28 mouse cellular contexts compared by ENCODE assay signal in the genomic region with DNA sequence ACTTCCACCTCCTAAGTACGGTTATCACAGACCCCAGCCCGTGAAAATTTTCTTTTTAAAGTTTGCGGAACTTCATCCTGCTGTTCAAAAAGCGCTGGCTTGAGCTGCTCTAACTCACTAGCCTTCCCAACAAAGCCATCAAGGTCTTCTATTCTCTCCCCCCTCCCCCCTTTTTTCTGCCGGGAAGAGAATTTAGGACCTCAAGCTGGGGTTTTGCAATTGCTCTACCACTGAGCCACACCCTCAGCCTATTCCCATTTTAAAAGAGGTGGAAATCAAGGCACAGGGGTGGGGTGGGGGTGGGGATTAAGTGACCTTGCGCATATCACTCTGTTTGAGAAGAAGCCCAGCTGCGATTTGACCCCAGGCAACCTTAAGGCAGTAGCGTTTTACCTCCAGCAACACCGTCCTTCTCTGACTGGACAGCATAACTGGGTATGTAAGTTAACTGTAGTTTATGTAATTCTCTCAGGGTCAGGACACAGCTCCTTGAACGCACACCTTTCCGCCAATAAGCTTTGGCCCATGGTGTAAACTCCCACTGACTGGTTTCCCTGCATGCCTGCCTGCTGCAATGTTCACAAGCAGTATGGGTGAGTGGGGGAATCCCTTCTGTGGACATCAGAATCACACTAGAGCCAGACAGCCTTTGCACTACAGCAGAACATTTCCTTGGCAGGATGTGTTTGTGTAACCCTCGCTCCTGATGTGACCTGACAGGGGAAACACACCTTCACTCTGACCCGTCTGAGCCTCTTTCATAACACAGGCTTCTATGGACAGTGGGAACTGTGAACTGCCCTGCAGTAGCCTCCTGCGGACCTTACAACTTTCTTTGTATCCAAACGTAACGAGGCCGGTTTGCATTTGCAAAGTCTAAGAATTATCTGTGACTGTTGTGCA. TPM values are rescaled to one million over a fixed set of nuclear protein-coding genes. Genes with fewer than 3 reads are reported as not detected.
DNase-seq lines count a peak whose midpoint lies in the region; ATAC-seq and TF ChIP-seq lines count a peak whose summit lies in the region.
"Had no signal": no experiment of that assay in that cellular context is flagged by ENCODE, and none has a peak within 500 bp of the region (broad histone marks: within the 10 kb centered on the region; RNA-seq: fewer than 3 reads in every experiment).

No protein-coding gene starts in this region.

- H3K9me3 ChIP-seq in forebrain, embryonic 11.5 days (ENCODE audit: control insufficient read depth, low read length) = no peaks in the 10 kb centered on the region
- no peaks in the 10 kb centered on the region for H3K9me3 ChIP-seq in forebrain, postnatal 0 days (ENCODE audit: low read length)
- H3K9me3 ChIP-seq in liver, embryonic 11.5 days (ENCODE audit: control insufficient read depth, low read length) = no peaks in the 10 kb centered on the region
- H3K9me3 ChIP-seq in ES-Bruce4 (replicated peaks; ENCODE audit: control insufficient read depth, insufficient read depth, low read length, poor library complexity, severe bottlenecking) = no peaks in the 10 kb centered on the region
- H3K9me3 ChIP-seq: embryonic facial prominence, embryonic 10.5 days; kidney, embryonic 15.5 days; liver, embryonic 13.5 days; midbrain, embryonic 10.5 days had no signal

- no peak overlapping the region for H3K9ac ChIP-seq in forebrain, embryonic 11.5 days (ENCODE audit: low read length)
- no peak overlapping the region for H3K9ac ChIP-seq in forebrain, postnatal 0 days
- H3K9ac ChIP-seq in liver, adult 2 months (ENCODE audit: low read depth, low read length) = peak overlapping the region; percentile 1; the same call in 1 of the 2 replicates
- no peak overlapping the region for H3K9ac ChIP-seq in liver, embryonic 11.5 days (ENCODE audit: low read depth, low read length)
- H3K9ac ChIP-seq in ES-Bruce4 (ENCODE audit: low read depth, poor library complexity, severe bottlenecking) = peak overlapping the region; percentile 46
- H3K9ac ChIP-seq: kidney, embryonic 15.5 days had no signal

- peaks cover 4% of the 10 kb centered on the region; the same call in 1 of the 2 replicates for H3K4me1 ChIP-seq in forebrain, embryonic 11.5 days (replicated peaks; ENCODE audit: control insufficient read depth, insufficient read depth, low read length)
- peaks cover 5% of the 10 kb centered on the region for H3K4me1 ChIP-seq in forebrain, postnatal 0 days (ENCODE audit: insufficient read depth)
- H3K4me1 ChIP-seq in liver, adult 2 months (ENCODE audit: control insufficient read depth, insufficient read depth, low read length) = peaks cover 6% of the 10 kb centered on the region
- H3K4me1 ChIP-seq in liver, embryonic 11.5 days (replicated peaks; ENCODE audit: control insufficient read depth, insufficient read depth, low read length) = peaks cover 21% of the 10 kb centered on the region
- H3K4me1 ChIP-seq in ES-Bruce4 (ENCODE audit: control insufficient read depth, insufficient read depth, low read length) = peaks cover 5% of the 10 kb centered on the region

- TF ChIP-seq EP300 in ES-Bruce4 (IDR thresholded peaks at IDR 0.05; ENCODE audit: insufficient read depth, low read depth, low read length) = peak; percentile 96

- no peak for TF ChIP-seq CTCF in forebrain, postnatal 0 days (IDR thresholded peaks at IDR 0.05; ENCODE audit: low read depth)
- no peak for TF ChIP-seq CTCF in liver, adult 2 months (IDR thresholded peaks at IDR 0.05; ENCODE audit: low read depth, low read length)
- TF ChIP-seq CTCF in ES-Bruce4 (IDR thresholded peaks at IDR 0.05; ENCODE audit: low read depth, low read length) = no peak

- H3K4me3 ChIP-seq in forebrain, embryonic 11.5 days (ENCODE audit: low read depth, low read length) = no peak overlapping the region
- H3K4me3 ChIP-seq in forebrain, postnatal 0 days (ENCODE audit: low read depth, low read length) = no peak overlapping the region
- no peak overlapping the region for H3K4me3 ChIP-seq in liver, adult 2 months (ENCODE audit: insufficient read depth, low read depth, low read length)
- no peak overlapping the region for H3K4me3 ChIP-seq in liver, embryonic 11.5 days (ENCODE audit: low read depth, low read length)
- peak overlapping the region; percentile 56 for H3K4me3 ChIP-seq in ES-Bruce4 (ENCODE audit: low read depth, low read length)
- H3K4me3 ChIP-seq: embryonic facial prominence, embryonic 10.5 days; kidney, embryonic 15.5 days; liver, embryonic 13.5 days; midbrain, embryonic 10.5 days had no signal

- no peak for TF ChIP-seq POLR2A in liver, adult 2 months (IDR thresholded peaks at IDR 0.05; ENCODE audit: extremely low read depth, insufficient read depth, low read length)
- TF ChIP-seq POLR2A in ES-Bruce4 (IDR thresholded peaks at IDR 0.05; ENCODE audit: insufficient read depth, low read length) = no peak

- DNase-seq in forebrain, embryonic 11.5 days (ENCODE audit: low spot score) = peak; percentile 41
- no peak for DNase-seq in forebrain, postnatal 0 days
- DNase-seq in liver, adult 2 months (ENCODE audit: extremely low read depth, low read depth, low spot score) = peak; percentile 93
- no peak for DNase-seq in liver, embryonic 11.5 days (ENCODE audit: low spot score)
- peak; percentile 99 for DNase-seq in R1 (ENCODE audit: low read depth, low spot score)
- no peak for DNase-seq in ovary, postnatal 10 days (ENCODE audit: low spot score)
- DNase-seq: B cell, adult 2 months; gastrocnemius, postnatal 36 days; kidney, postnatal 36 days; left cerebral cortex, postnatal 4 days; liver, embryonic 13.5 days; thymus, adult 2 months; thymus, postnatal 4 days had no signal

- ATAC-seq in forebrain, embryonic 11.5 days (replicated peaks; ENCODE audit: low FRiP score) = no peak
- ATAC-seq in forebrain, postnatal 0 days = no peak
- ATAC-seq in liver, embryonic 11.5 days (replicated peaks; ENCODE audit: low FRiP score) = no peak
- ATAC-seq: hindbrain, postnatal 0 days; intestine, embryonic 16.5 days; lung, postnatal 0 days had no signal

- no peaks in the 10 kb centered on the region for H3K36me3 ChIP-seq in forebrain, embryonic 11.5 days (ENCODE audit: control insufficient read depth, insufficient read depth, low read length)
- no peaks in the 10 kb centered on the region for H3K36me3 ChIP-seq in forebrain, postnatal 0 days (ENCODE audit: insufficient read depth)
- H3K36me3 ChIP-seq in liver, adult 2 months (ENCODE audit: control insufficient read depth, insufficient read depth, low read length) = no peaks in the 10 kb centered on the region
- no peaks in the 10 kb centered on the region for H3K36me3 ChIP-seq in liver, embryonic 11.5 days (ENCODE audit: control insufficient read depth, insufficient read depth, low read length)
- no peaks in the 10 kb centered on the region for H3K36me3 ChIP-seq in ES-Bruce4 (ENCODE audit: control insufficient read depth, insufficient read depth, low read length, poor library complexity, severe bottlenecking)
- H3K36me3 ChIP-seq: embryonic facial prominence, embryonic 10.5 days; kidney, embryonic 15.5 days; liver, embryonic 13.5 days; midbrain, embryonic 10.5 days had no signal

- no peak overlapping the region for H3K27ac ChIP-seq in forebrain, embryonic 11.5 days (ENCODE audit: low read depth, low read length)
- no peak overlapping the region for H3K27ac ChIP-seq in forebrain, postnatal 0 days (ENCODE audit: low read depth, low read length)
- peak overlapping the region; percentile 28 for H3K27ac ChIP-seq in liver, adult 2 months (replicated peaks; ENCODE audit: insufficient read depth, low read depth, low read length)
- no peak overlapping the region for H3K27ac ChIP-seq in liver, embryonic 11.5 days (ENCODE audit: low read depth, low read length)
- peak overlapping the region; percentile 96 for H3K27ac ChIP-seq in ES-Bruce4 (ENCODE audit: insufficient read depth, low read length)
- H3K27ac ChIP-seq: embryonic facial prominence, embryonic 10.5 days; hindbrain, postnatal 0 days; kidney, embryonic 15.5 days; liver, embryonic 13.5 days; midbrain, embryonic 10.5 days; stomach, postnatal 0 days had no signal

- peaks cover 7% of the 10 kb centered on the region; the same call in 1 of the 2 replicates for H3K79me2 ChIP-seq in liver, adult 2 months (ENCODE audit: control insufficient read depth, insufficient read depth, low read length)

- no peak overlapping the region for H3K4me2 ChIP-seq in forebrain, embryonic 11.5 days (ENCODE audit: low read depth, low read length, severe bottlenecking)
- H3K4me2 ChIP-seq in forebrain, postnatal 0 days (ENCODE audit: low read depth) = no peak overlapping the region
- H3K4me2 ChIP-seq in liver, embryonic 11.5 days = no peak overlapping the region; the same call in 1 of the 2 replicates
- H3K4me2 ChIP-seq: kidney, embryonic 15.5 days; liver, embryonic 13.5 days had no signal

- WGBS in forebrain, embryonic 11.5 days = 25% methylated on average over 17 of the region's 17 CpGs
- WGBS in forebrain, postnatal 0 days = 24% methylated on average over 17 of the region's 17 CpGs
- WGBS in liver, adult 2 months = 31% methylated on average over 17 of the region's 17 CpGs
- 41% methylated on average over 17 of the region's 17 CpGs for WGBS in liver, embryonic 11.5 days

- no peaks in the 10 kb centered on the region for H3K27me3 ChIP-seq in forebrain, embryonic 11.5 days (ENCODE audit: control insufficient read depth, insufficient read depth, low read length)
- no peaks in the 10 kb centered on the region for H3K27me3 ChIP-seq in forebrain, postnatal 0 days (ENCODE audit: insufficient read depth, low read length)
- H3K27me3 ChIP-seq in liver, adult 2 months (ENCODE audit: control insufficient read depth, insufficient read depth, low read length) = no peaks in the 10 kb centered on the region
- H3K27me3 ChIP-seq in liver, embryonic 11.5 days (replicated peaks; ENCODE audit: control insufficient read depth, insufficient read depth, low read length) = no peaks in the 10 kb centered on the region
- no peaks in the 10 kb centered on the region for H3K27me3 ChIP-seq in ES-Bruce4 (ENCODE audit: control insufficient read depth, insufficient read depth, low read length, poor library complexity, severe bottlenecking)
- H3K27me3 ChIP-seq: CH12.LX; kidney, embryonic 15.5 days; liver, embryonic 13.5 days had no signal

RNA-seq across cellular contexts. Expression of a gene that starts 3.3 kb away (rescaled TPM):
- 40.3 and 44.2 TPM in 2 replicates for polyA plus RNA-seq in forebrain, embryonic 11.5 days (2014; fragmentation: Nextera tagmentation; extraction: Ambion mirVana)
- 119 and 121 TPM in 2 replicates for total RNA-seq in forebrain, postnatal 0 days (2014; rRNA removed)
- polyA plus RNA-seq in forebrain, postnatal 0 days (2015; fragmentation: Nextera tagmentation; extraction: Ambion mirVana) = 25.4 and 31.3 TPM in 2 replicates
- 5.3 and 8.3 TPM in 2 replicates for total RNA-seq in liver, adult 2 months (2014; rRNA removed)
- 18.3 and 23.3 TPM in 2 replicates for polyA plus RNA-seq in liver, adult 2 months (2012; rRNA removed)
- polyA plus RNA-seq in liver, embryonic 11.5 days (2014; fragmentation: Nextera tagmentation; extraction: Ambion mirVana) = 21.6 and 25.2 TPM in 2 replicates
- polyA plus RNA-seq in ES-Bruce4 (2011; ENCODE audit: insufficient read depth, insufficient read length, low read depth, missing spikeins) = 128 and 141 TPM in 2 replicates

RNA-seq across cellular contexts. Expression of a gene that starts 13.7 kb away (rescaled TPM):
- 14.6 and 17.5 TPM in 2 replicates for polyA plus RNA-seq in forebrain, embryonic 11.5 days (2014; fragmentation: Nextera tagmentation; extraction: Ambion mirVana)
- total RNA-seq in forebrain, postnatal 0 days (2014; rRNA removed) = 11.8 and 16.5 TPM in 2 replicates
- polyA plus RNA-seq in forebrain, postnatal 0 days (2015; fragmentation: Nextera tagmentation; extraction: Ambion mirVana) = 3.7 and 4.5 TPM in 2 replicates
- total RNA-seq in liver, adult 2 months (2014; rRNA removed) = 7.4 and 8.8 TPM in 2 replicates
- polyA plus RNA-seq in liver, adult 2 months (2012; rRNA removed) = 23.3 and 27.0 TPM in 2 replicates
- polyA plus RNA-seq in liver, embryonic 11.5 days (2014; fragmentation: Nextera tagmentation; extraction: Ambion mirVana) = 13.8 and 16.4 TPM in 2 replicates
- 61.8 and 63.8 TPM in 2 replicates for polyA plus RNA-seq in ES-Bruce4 (2011; ENCODE audit: insufficient read depth, insufficient read length, low read depth, missing spikeins)

RNA-seq across cellular contexts. Expression of a gene that starts 26.6 kb away (rescaled TPM):
- polyA plus RNA-seq in forebrain, embryonic 11.5 days (2014; fragmentation: Nextera tagmentation; extraction: Ambion mirVana) = 14.0 and 16.6 TPM in 2 replicates
- 150 and 154 TPM in 2 replicates for total RNA-seq in forebrain, postnatal 0 days (2014; rRNA removed)
- 21.0 and 21.5 TPM in 2 replicates for polyA plus RNA-seq in forebrain, postnatal 0 days (2015; fragmentation: Nextera tagmentation; extraction: Ambion mirVana)
- total RNA-seq in liver, adult 2 months (2014; rRNA removed) = 9.1 and 11.4 TPM in 2 replicates
- 69.3 and 74.5 TPM in 2 replicates for polyA plus RNA-seq in liver, adult 2 months (2012; rRNA removed)
- polyA plus RNA-seq in liver, embryonic 11.5 days (2014; fragmentation: Nextera tagmentation; extraction: Ambion mirVana) = 11.0 and 13.0 TPM in 2 replicates
- 77.3 and 84.3 TPM in 2 replicates for polyA plus RNA-seq in ES-Bruce4 (2011; ENCODE audit: insufficient read depth, insufficient read length, low read depth, missing spikeins)

RNA-seq across cellular contexts. Expression of a gene that starts 33.6 kb away (rescaled TPM):
- 298 and 321 TPM in 2 replicates for polyA plus RNA-seq in forebrain, embryonic 11.5 days (2014; fragmentation: Nextera tagmentation; extraction: Ambion mirVana)
- total RNA-seq in forebrain, postnatal 0 days (2014; rRNA removed) = 407 and 461 TPM in 2 replicates
- 517 and 583 TPM in 2 replicates for polyA plus RNA-seq in forebrain, postnatal 0 days (2015; fragmentation: Nextera tagmentation; extraction: Ambion mirVana)
- total RNA-seq in liver, adult 2 months (2014; rRNA removed) = 3.7 and 6.0 TPM in 2 replicates
- 8.4 and 10.0 TPM in 2 replicates for polyA plus RNA-seq in liver, adult 2 months (2012; rRNA removed)
- 104 and 106 TPM in 2 replicates for polyA plus RNA-seq in liver, embryonic 11.5 days (2014; fragmentation: Nextera tagmentation; extraction: Ambion mirVana)
- 47.8 and 55.6 TPM in 2 replicates for polyA plus RNA-seq in ES-Bruce4 (2011; ENCODE audit: insufficient read depth, insufficient read length, low read depth, missing spikeins)

RNA-seq across cellular contexts. Expression of a gene that starts 37.0 kb away (rescaled TPM):
- 1.1 and 1.7 TPM in 2 replicates for polyA plus RNA-seq in forebrain, embryonic 11.5 days (2014; fragmentation: Nextera tagmentation; extraction: Ambion mirVana)
- 2.1 and 2.5 TPM in 2 replicates for total RNA-seq in forebrain, postnatal 0 days (2014; rRNA removed)
- 2.6 and 3.5 TPM in 2 replicates for polyA plus RNA-seq in forebrain, postnatal 0 days (2015; fragmentation: Nextera tagmentation; extraction: Ambion mirVana)
- not detected in 2 replicates for total RNA-seq in liver, adult 2 months (2014; rRNA removed)
- not detected in 2 replicates for polyA plus RNA-seq in liver, adult 2 months (2012; rRNA removed)
- 0.32 and 0.68 TPM in 2 replicates for polyA plus RNA-seq in liver, embryonic 11.5 days (2014; fragmentation: Nextera tagmentation; extraction: Ambion mirVana)
- polyA plus RNA-seq in ES-Bruce4 (2011; ENCODE audit: insufficient read depth, insufficient read length, low read depth, missing spikeins) = 1.3 and 1.6 TPM in 2 replicates
- total RNA-seq: adrenal gland, adult 18-20 months; CH12.LX; gastrocnemius, adult 18-20 months; gastrocnemius, postnatal 36 days; heart, adult 8-10 months; heart, postnatal 10 days; left cerebral cortex, adult 8-10 months; neutrophil, adult 5-6 weeks had no signal
- polyA plus RNA-seq: liver, embryonic 13.5 days; lung, postnatal 0 days had no signal

Comparison
In these comparisons a context has a peak if more than half of its experiments do, and no peak if none do; other contexts are left out.
1. DNase-seq: peak in forebrain, embryonic 11.5 days (single experiment), liver, adult 2 months (single experiment) and R1 (single experiment); none in forebrain, postnatal 0 days (single experiment), liver, embryonic 11.5 days (single experiment) and ovary, postnatal 10 days (single experiment).
2. H3K27ac ChIP-seq: peak in liver, adult 2 months (single experiment) and ES-Bruce4 (single experiment); none in forebrain, embryonic 11.5 days (single experiment), forebrain, postnatal 0 days (single experiment) and liver, embryonic 11.5 days (single experiment).
3. H3K9ac ChIP-seq: peak in liver, adult 2 months (single experiment) and ES-Bruce4 (single experiment); none in forebrain, embryonic 11.5 days (single experiment), forebrain, postnatal 0 days (single experiment) and liver, embryonic 11.5 days (single experiment).